Mouse (Mus musculus): ENCODE measurements around the gene Fam166b. TPM values are rescaled to one million over a fixed set of nuclear protein-coding genes. Genes with fewer than 3 reads are reported as not detected.
A peak's percentile ranks its signal among the peaks of the same experiment; 100 is the strongest.

The Fam166b gene
- polyA plus RNA-seq, 1 experiment from 2014 or later: 0.29 TPM

DNA sequence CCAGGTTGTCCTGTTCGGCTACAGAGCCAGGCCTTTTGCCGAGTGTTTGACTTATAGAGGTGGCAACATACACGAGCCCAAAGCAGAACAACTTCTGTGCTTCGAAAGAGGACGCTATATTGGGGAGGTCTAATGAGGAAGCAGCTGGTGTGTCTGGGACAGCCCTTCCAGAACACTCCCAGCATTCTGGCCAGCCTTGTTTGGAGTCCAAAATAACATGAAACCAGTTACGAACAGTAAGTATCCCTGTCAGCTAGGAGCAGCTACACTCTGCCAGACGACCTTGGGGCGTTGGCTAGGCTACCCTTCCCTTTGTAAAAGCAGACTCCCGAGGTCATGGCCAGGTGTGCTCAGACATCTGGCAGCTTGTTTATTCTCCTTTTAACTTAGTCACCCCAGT lies 26.7 kb downstream of the Fam166b start:
- WGBS: 89% methylated on average over 9 of the region's 9 CpGs
- no peak overlapping the region for H3K4me3 ChIP-seq (ENCODE audit: low read depth, low read length)
- no peaks in the 10 kb centered on the region for H3K27me3 ChIP-seq (replicated peaks; ENCODE audit: control insufficient read depth, insufficient read depth, low read length)
- H3K36me3 ChIP-seq (ENCODE audit: control insufficient read depth, insufficient read depth, low read length): 0 out of 2 replicates have a peak, but pooled peaks cover 3% of the 10 kb centered on the region
- no peak overlapping the region for H3K4me2 ChIP-seq (ENCODE audit: low read length)
- no peak overlapping the region for H3K27ac ChIP-seq (ENCODE audit: low read depth, low read length)
- no peak overlapping the region for H3K9ac ChIP-seq (ENCODE audit: low read length)
- DNase-seq (ENCODE audit: low spot score) (no peak), ATAC-seq (no peak)
- peaks cover 11% of the 10 kb centered on the region for H3K4me1 ChIP-seq (ENCODE audit: control insufficient read depth, insufficient read depth, low read length)
- H3K9me3 ChIP-seq (replicated peaks; ENCODE audit: control insufficient read depth, low read length): no peaks in the 10 kb centered on the region

DNA sequence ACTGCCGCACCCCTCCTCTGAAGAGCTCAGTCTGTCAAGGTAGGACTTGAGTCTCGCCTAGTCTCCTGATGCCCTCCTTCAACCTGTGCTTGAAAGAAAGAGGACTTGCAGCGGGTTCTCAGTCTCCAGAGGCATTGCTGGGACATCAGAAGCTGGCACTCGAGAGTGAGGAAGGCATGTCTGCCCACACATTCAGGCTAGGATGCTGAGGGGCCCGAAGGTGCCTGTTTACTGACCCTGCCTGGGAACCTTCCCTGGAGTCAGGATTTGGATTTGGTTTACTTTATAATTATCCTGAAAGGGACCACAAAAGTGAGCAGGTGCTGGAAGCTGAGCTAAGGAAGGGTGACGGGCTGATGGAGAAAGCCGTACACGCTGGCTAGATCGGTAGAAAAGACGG lies 27.4 kb downstream of the Fam166b start:
- H3K9ac ChIP-seq (ENCODE audit: low read length): no peak overlapping the region
- H3K36me3 ChIP-seq (ENCODE audit: control insufficient read depth, insufficient read depth, low read length): 0 out of 2 replicates have a peak, but pooled peaks cover 3% of the 10 kb centered on the region
- ATAC-seq: no peak
- no peak overlapping the region for H3K4me3 ChIP-seq (ENCODE audit: low read depth, low read length)
- H3K9me3 ChIP-seq (replicated peaks; ENCODE audit: control insufficient read depth, low read length): no peaks in the 10 kb centered on the region
- no peak for DNase-seq (ENCODE audit: low spot score)
- no peaks in the 10 kb centered on the region for H3K27me3 ChIP-seq (replicated peaks; ENCODE audit: control insufficient read depth, insufficient read depth, low read length)
- H3K4me2 ChIP-seq (ENCODE audit: low read length): no peak overlapping the region
- H3K4me1 ChIP-seq (ENCODE audit: control insufficient read depth, insufficient read depth, low read length): peaks cover 11% of the 10 kb centered on the region
- no peak overlapping the region for H3K27ac ChIP-seq (ENCODE audit: low read depth, low read length)
- WGBS: 87% methylated on average over 10 of the region's 10 CpGs

DNA sequence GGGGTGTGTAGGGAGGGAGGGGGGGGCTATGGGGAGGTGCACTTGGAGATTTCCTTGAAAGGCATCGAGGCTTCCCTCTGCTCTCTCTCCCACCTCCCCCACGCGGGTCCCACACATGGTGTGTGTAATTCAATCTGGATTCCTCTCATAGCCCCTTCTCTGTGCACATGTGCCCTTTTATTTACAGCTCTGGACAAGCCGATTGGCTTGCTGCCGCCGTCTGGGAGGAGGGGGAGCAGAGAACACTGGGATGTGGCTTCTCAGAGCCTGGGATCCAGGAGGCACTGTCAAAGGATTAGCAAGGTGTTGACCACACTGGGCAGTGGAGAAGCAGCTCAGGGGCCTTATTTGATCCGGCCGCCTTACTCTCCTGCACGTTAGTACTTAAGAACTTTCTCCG lies 28.0 kb downstream of the Fam166b start:
- no peak overlapping the region for H3K4me3 ChIP-seq (ENCODE audit: low read depth, low read length)
- 18% methylated on average over 10 of the region's 10 CpGs for WGBS
- 0 out of 2 replicates have a peak, but pooled peaks cover 3% of the 10 kb centered on the region for H3K36me3 ChIP-seq (ENCODE audit: control insufficient read depth, insufficient read depth, low read length)
- H3K27ac ChIP-seq (ENCODE audit: low read depth, low read length): no peak overlapping the region
- no peak overlapping the region for H3K4me2 ChIP-seq (ENCODE audit: low read length)
- no peak for ATAC-seq
- DNase-seq (ENCODE audit: low spot score): peak; percentile 28
- H3K27me3 ChIP-seq (replicated peaks; ENCODE audit: control insufficient read depth, insufficient read depth, low read length): no peaks in the 10 kb centered on the region
- no peak overlapping the region for H3K9ac ChIP-seq (ENCODE audit: low read length)
- peaks cover 11% of the 10 kb centered on the region for H3K4me1 ChIP-seq (ENCODE audit: control insufficient read depth, insufficient read depth, low read length)
- no peaks in the 10 kb centered on the region for H3K9me3 ChIP-seq (replicated peaks; ENCODE audit: control insufficient read depth, low read length)

DNA sequence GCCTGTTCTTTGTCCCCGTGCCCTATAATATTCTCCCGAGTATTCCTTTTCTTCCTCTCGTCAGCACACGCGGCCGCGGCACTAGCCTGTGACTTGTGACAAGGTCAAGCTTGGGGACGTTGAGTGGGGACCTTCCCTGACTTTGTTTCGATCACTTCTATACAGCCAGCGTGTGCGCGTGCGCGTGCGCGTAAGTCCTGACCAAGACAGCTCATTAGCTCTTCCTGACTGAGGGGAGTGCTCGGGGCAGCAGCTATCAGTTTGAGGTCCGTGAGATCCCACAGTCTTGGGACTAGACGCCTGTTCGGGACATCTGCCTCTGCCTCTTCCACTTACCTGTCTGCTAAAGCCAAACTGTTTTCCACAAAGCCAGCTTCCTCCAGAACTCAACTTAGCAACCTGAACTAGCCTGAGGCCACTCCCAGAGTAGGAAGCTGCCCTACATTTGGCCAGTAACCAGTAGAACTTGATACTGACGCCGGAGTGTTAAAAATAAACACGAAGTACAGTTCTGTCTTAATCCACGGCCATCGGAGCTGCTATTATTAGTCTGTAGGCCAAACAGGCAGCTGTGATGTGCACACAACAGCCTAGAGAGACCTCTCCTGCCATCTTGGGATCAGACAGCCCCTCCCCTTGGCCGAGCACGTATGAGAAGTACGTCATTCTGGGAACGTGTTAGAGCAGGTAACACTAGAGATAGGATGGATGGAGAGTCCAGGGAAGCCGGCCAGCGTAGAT lies 29.4 kb downstream of the Fam166b start:
- ATAC-seq (no peak), DNase-seq (ENCODE audit: low spot score) (no peak)
- Histone ChIP-seq H3K9me3 (replicated peaks; ENCODE audit: control insufficient read depth, low read length) (no peaks in the 10 kb centered on the region), H3K4me2 (ENCODE audit: low read length) (no peak overlapping the region), H3K4me1 (ENCODE audit: control insufficient read depth, insufficient read depth, low read length) (peaks cover 6% of the 10 kb centered on the region; the same call in 1 of the 2 replicates), H3K9ac (ENCODE audit: low read length) (no peak overlapping the region), H3K27ac (ENCODE audit: low read depth, low read length) (no peak overlapping the region), H3K27me3 (replicated peaks; ENCODE audit: control insufficient read depth, insufficient read depth, low read length) (no peaks in the 10 kb centered on the region), H3K36me3 (ENCODE audit: control insufficient read depth, insufficient read depth, low read length) (0 out of 2 replicates have a peak, but pooled peaks cover 3% of the 10 kb centered on the region), H3K4me3 (ENCODE audit: low read depth, low read length) (no peak overlapping the region)
- WGBS: 88% methylated on average over 31 of the region's 31 CpGs

DNA sequence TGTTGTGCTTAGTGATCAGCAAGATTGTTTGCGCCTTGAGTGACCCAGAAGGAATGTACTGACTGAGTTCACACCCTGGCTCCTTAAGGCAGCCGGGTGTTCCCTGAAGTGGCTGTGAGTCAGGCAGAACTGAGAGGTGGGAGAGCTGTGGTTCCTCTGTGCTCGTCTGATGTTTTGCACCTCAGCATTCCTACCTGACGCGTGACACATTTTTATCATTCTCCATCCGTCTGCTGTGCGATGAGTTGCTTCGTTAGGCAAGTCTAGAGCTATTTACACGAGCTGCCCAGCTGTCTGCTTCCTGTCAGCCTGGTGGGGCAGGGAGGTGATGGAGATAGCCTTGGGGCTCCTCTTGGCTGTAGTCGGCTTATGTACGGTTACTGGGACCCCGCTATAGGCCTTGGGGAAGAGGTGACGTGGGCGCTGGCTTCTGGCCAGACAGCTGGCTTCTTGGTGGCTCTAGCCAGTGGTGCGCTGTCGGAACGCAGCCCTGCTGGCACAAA lies 30.1 kb downstream of the Fam166b start:
- no peak overlapping the region for H3K4me2 ChIP-seq (ENCODE audit: low read length)
- H3K27me3 ChIP-seq (replicated peaks; ENCODE audit: control insufficient read depth, insufficient read depth, low read length): no peaks in the 10 kb centered on the region
- DNase-seq (ENCODE audit: low spot score): peak; percentile 49
- no peaks in the 10 kb centered on the region for H3K9me3 ChIP-seq (replicated peaks; ENCODE audit: control insufficient read depth, low read length)
- H3K9ac ChIP-seq (ENCODE audit: low read length): no peak overlapping the region
- peaks cover 6% of the 10 kb centered on the region; the same call in 1 of the 2 replicates for H3K4me1 ChIP-seq (ENCODE audit: control insufficient read depth, insufficient read depth, low read length)
- 0 out of 2 replicates have a peak, but pooled peaks have one; percentile 26 for ATAC-seq
- 0 out of 2 replicates have a peak, but pooled peaks cover 3% of the 10 kb centered on the region for H3K36me3 ChIP-seq (ENCODE audit: control insufficient read depth, insufficient read depth, low read length)
- no peak overlapping the region for H3K4me3 ChIP-seq (ENCODE audit: low read depth, low read length)
- no peak overlapping the region for H3K27ac ChIP-seq (ENCODE audit: low read depth, low read length)
- WGBS: 59% methylated on average over 17 of the region's 17 CpGs

DNA sequence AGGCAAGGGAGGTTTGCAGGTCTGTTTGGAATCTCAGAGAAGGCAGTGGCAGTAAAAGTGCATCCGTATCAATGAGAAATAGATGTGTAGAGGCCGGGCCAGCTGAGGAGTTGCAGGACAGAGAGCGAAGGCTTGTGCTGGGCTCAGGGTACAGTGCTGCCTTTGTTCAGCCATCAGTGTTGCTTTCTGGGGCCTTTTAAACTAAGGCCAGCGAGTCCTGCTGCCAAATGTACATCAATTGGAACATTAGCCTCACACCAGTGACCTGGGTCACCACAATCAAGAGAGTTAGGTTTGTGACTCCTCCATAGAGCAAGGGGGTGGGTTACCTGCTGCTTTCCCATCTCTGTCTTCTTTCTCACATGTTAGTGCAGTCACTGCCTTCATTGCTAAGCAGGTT lies 30.9 kb downstream of the Fam166b start:
- H3K4me3 ChIP-seq (ENCODE audit: low read depth, low read length): no peak overlapping the region
- H3K9ac ChIP-seq (ENCODE audit: low read length): 0 out of 2 replicates have a peak overlapping the region, but pooled peaks have one; percentile 13
- H3K27ac ChIP-seq (ENCODE audit: low read depth, low read length): no peak overlapping the region
- no peak for DNase-seq (ENCODE audit: low spot score)
- ATAC-seq: no peak
- 0 out of 2 replicates have a peak, but pooled peaks cover 3% of the 10 kb centered on the region for H3K36me3 ChIP-seq (ENCODE audit: control insufficient read depth, insufficient read depth, low read length)
- 59% methylated on average over 4 of the region's 4 CpGs for WGBS
- H3K4me1 ChIP-seq (ENCODE audit: control insufficient read depth, insufficient read depth, low read length): peaks cover 6% of the 10 kb centered on the region; the same call in 1 of the 2 replicates
- H3K27me3 ChIP-seq (replicated peaks; ENCODE audit: control insufficient read depth, insufficient read depth, low read length): no peaks in the 10 kb centered on the region
- H3K4me2 ChIP-seq (ENCODE audit: low read length): no peak overlapping the region
- H3K9me3 ChIP-seq (replicated peaks; ENCODE audit: control insufficient read depth, low read length): no peaks in the 10 kb centered on the region

DNA sequence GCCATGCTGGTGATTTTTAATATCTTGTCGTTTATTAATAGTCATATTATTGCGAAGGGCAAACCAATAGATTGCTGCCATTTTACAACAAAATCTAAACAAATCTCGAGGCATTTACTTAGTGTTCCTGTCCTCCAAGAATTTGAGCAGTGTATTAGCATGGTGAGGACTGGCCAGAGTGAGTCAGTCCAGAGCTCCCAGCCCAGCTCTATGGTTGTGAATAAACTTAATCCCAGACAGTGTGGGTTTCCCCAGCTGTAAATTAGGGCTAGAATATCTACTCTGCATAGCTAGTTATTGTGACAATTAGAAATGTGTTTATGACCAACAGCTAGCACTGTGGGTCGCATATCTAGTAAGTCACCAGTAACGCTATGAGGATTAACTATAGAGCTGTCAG lies 32.6 kb downstream of the Fam166b start:
- Histone ChIP-seq H3K4me1 (ENCODE audit: control insufficient read depth, insufficient read depth, low read length) (peaks cover 6% of the 10 kb centered on the region; the same call in 1 of the 2 replicates), H3K27me3 (replicated peaks; ENCODE audit: control insufficient read depth, insufficient read depth, low read length) (no peaks in the 10 kb centered on the region), H3K4me2 (ENCODE audit: low read length) (no peak overlapping the region), H3K36me3 (ENCODE audit: control insufficient read depth, insufficient read depth, low read length) (no peaks in the 10 kb centered on the region), H3K9me3 (replicated peaks; ENCODE audit: control insufficient read depth, low read length) (no peaks in the 10 kb centered on the region), H3K27ac (ENCODE audit: low read depth, low read length) (no peak overlapping the region), H3K9ac (ENCODE audit: low read length) (no peak overlapping the region), H3K4me3 (ENCODE audit: low read depth, low read length) (no peak overlapping the region)
- ATAC-seq: no peak
- DNase-seq (ENCODE audit: low spot score): no peak
- WGBS: 88% methylated on average over 5 of the region's 5 CpGs

DNA sequence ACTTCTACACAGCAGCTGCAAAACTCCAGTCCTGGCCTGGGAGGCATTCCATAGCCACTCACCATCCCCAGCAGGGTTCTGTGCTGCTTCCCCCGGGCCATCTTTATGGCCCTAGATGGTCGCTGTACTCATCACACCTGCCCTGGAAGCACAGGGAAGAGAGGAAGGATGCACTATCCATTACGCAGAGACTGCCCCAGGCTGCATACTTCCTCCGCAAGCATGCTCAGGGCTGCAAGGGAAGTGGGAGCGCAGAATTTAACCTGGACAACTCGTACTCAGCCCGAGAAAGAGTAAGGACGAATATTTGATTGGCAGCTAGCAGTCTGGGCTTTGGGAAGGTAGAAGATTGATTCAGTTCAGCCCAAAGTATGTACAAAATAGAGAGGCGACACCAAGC lies 33.1 kb downstream of the Fam166b start:
- no peak overlapping the region for H3K9ac ChIP-seq (ENCODE audit: low read length)

DNA sequence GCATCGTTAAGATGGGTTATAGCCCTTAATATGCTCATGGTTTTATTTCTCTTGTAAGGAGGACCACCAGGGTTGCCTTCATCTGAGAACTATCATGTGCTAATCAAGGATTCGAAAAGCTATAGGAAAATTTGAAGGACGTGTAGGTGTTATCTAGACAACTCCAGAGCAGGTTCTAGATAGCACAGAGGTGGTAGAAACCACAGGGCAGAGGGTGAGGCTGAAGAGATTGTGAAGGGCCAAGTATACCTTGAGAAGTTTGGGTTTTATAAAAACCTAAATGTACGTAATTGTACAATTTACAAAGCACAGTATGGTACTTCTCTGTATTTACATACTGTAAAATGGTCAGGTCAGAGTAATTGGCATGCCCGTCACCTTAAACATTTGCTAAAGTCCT lies 33.8 kb downstream of the Fam166b start:
- Histone ChIP-seq H3K4me3 (ENCODE audit: low read depth, low read length) (no peak overlapping the region), H3K9ac (ENCODE audit: low read length) (no peak overlapping the region), H3K4me1 (ENCODE audit: control insufficient read depth, insufficient read depth, low read length) (peaks cover 6% of the 10 kb centered on the region; the same call in 1 of the 2 replicates), H3K4me2 (ENCODE audit: low read length) (no peak overlapping the region), H3K27ac (ENCODE audit: low read depth, low read length) (no peak overlapping the region), H3K36me3 (ENCODE audit: control insufficient read depth, insufficient read depth, low read length) (no peaks in the 10 kb centered on the region), H3K27me3 (replicated peaks; ENCODE audit: control insufficient read depth, insufficient read depth, low read length) (no peaks in the 10 kb centered on the region), H3K9me3 (replicated peaks; ENCODE audit: control insufficient read depth, low read length) (no peaks in the 10 kb centered on the region)
- 86% methylated on average over 5 of the region's 5 CpGs for WGBS
- no peak for ATAC-seq
- no peak for DNase-seq (ENCODE audit: low spot score)

More for the DNA sequence above, 33.1 kb downstream of the Fam166b start:
- Histone ChIP-seq H3K27ac (ENCODE audit: low read depth, low read length) (no peak overlapping the region), H3K36me3 (ENCODE audit: control insufficient read depth, insufficient read depth, low read length) (no peaks in the 10 kb centered on the region), H3K4me2 (ENCODE audit: low read length) (no peak overlapping the region), H3K4me3 (ENCODE audit: low read depth, low read length) (no peak overlapping the region), H3K27me3 (replicated peaks; ENCODE audit: control insufficient read depth, insufficient read depth, low read length) (no peaks in the 10 kb centered on the region), H3K9me3 (replicated peaks; ENCODE audit: control insufficient read depth, low read length) (no peaks in the 10 kb centered on the region), H3K4me1 (ENCODE audit: control insufficient read depth, insufficient read depth, low read length) (peaks cover 6% of the 10 kb centered on the region; the same call in 1 of the 2 replicates)
- DNase-seq (ENCODE audit: low spot score) (no peak), ATAC-seq (no peak)
- 79% methylated on average over 9 of the region's 9 CpGs for WGBS
